Mouse (Mus musculus) bone marrow, adult 2 months (tissue): ENCODE measurements at regions not wholly inside any gene's neighbourhood (a gene's known extent, or its start where the extent isn't known, plus 50 kb on each side); places are given as distances from the start of the nearest gene placed in this dataset.

ENCODE experiments used
- CTCF ChIP-seq: fragments of 200-500 bp; IDR thresholded peaks from 2 replicates; pipeline ENCODE4 v1.5.1; 2011; ENCODE audit warnings: low read length, control low read depth; ENCODE audit not compliant: control insufficient read depth, insufficient read depth
- POLR2A ChIP-seq: fragments of 200-500 bp; IDR thresholded peaks from 2 replicates; pipeline ENCODE4 v1.6.1; 2011; ENCODE audit warnings: low read depth, mild to moderate bottlenecking, control low read depth, low read length, borderline replicate concordance; ENCODE audit not compliant: control insufficient read depth

- TF ChIP-seq POLR2A = no peak
- TF ChIP-seq CTCF = no peak
Measured at GRCm38 (mm10) chr4:137147795-137148194, 99.2 kb upstream of the Zbtb40 start.
